Mouse (Mus musculus) retina, embryonic 14.5 days (tissue): ENCODE measurements around the gene Dcx.

Experiments
- DNase-seq: peaks from one replicate; pipeline ENCODE4 v3.0.0-alpha.2; 2015; ENCODE audit warnings: low spot score

The Dcx gene

DNA sequence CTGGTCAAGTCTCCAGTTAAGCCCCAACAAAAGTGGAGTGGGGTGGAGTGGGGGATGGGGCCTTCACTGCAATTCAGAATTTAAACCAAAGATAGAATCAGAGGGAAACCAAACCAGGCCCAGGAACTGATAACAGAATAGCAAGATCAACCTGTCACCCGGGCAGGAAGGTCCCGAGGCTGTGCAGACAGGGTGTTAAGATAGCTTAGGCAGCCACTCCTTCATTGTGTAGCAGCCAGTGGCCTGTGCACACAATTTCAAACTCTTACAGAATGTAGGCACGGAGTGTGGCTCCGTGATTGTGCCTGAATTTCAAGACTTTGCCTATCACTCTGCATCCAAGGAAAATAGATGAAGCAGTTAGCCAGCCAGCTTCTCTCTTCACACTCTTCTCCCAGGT lies 106.6 kb downstream of the Dcx start:
- no peak for DNase-seq

DNA sequence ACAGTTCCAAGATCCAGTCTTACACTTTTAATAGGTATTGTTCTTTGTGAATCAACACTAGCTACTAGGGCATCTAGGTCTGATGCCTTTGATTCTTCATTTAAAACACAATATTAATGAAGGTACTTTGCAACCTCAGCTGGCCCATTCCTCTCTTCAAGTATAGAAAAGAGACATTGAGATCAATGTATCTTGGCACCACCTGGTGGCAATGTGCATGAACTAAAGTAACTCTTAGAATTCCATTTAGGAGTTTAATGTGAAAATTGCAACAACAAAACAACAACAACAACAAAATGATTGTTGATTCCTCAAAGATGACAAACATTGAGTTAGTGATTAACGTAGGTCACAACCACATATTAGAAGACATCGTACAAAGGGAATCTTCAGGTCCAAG lies 114.2 kb downstream of the Dcx start:
- DNase-seq = peak; percentile 2

- no peak for DNase-seq
Measured at GRCm38 (mm10) chrX:143815948-143816347, 117.2 kb downstream of the Dcx start.
